Mouse (Mus musculus) liver, embryonic 13.5 days (tissue): ENCODE measurements around the gene Ctse. TPM values are rescaled to one million over a fixed set of nuclear protein-coding genes. Genes with fewer than 3 reads are reported as not detected.
"Not testable (repeated sequence)": the region's sequence is repeated elsewhere in the genome, so short reads cannot be mapped to it uniquely, and the experiment has no call there.

Experiments
- ATAC-seq: fragments of 200-750 bp; cut with Nextera tagmentation; 2 replicates; pipeline ENCODE4 v1.8.0; 2017; ENCODE audit warnings: low read depth, mild to moderate bottlenecking, moderate number of reproducible peaks, moderate library complexity
- DNase-seq: peaks from one replicate; pipeline ENCODE4 v3.0.0; 2022
- H3K27ac ChIP-seq: fragments of 300-500 bp; sonication (generic); 2 replicates; pipeline ENCODE4 v1.5.1; 2015; ENCODE audit warnings: moderate library complexity, mild to moderate bottlenecking, inconsistent platforms
- H3K27me3 ChIP-seq: fragments of 300-500 bp; sonication (generic); 2 replicates; pipeline ENCODE4 v1.6.1; 2015; ENCODE audit warnings: mild to moderate bottlenecking, inconsistent platforms
- H3K36me3 ChIP-seq: fragments of 300-500 bp; sonication (generic); 2 replicates; pipeline ENCODE4 v1.6.1; 2015; ENCODE audit warnings: mild to moderate bottlenecking, inconsistent platforms
- H3K4me1 ChIP-seq: fragments of 300-500 bp; sonication (generic); replicated peaks from 2 replicates; pipeline ENCODE4 v1.6.1; 2015; ENCODE audit warnings: inconsistent platforms
- H3K4me2 ChIP-seq: fragments of 300-500 bp; sonication (generic); 2 replicates; pipeline ENCODE4 v1.6.1; 2015; ENCODE audit warnings: inconsistent platforms, mild to moderate bottlenecking, moderate library complexity
- H3K4me3 ChIP-seq: fragments of 300-500 bp; sonication (generic); replicated peaks from 2 replicates; pipeline ENCODE4 v1.5.1; 2015; ENCODE audit warnings: mild to moderate bottlenecking, inconsistent platforms
- H3K9ac ChIP-seq: fragments of 300-500 bp; sonication (generic); 2 replicates; pipeline ENCODE4 v1.6.1; 2015; ENCODE audit warnings: mild to moderate bottlenecking, inconsistent platforms
- H3K9me3 ChIP-seq: fragments of 300-500 bp; sonication (generic); replicated peaks from 2 replicates; pipeline ENCODE4 v1.6.1; 2016; ENCODE audit warnings: inconsistent platforms
- WGBS: fragments of 180-500 bp; shearing (Covaris S2); methylation state at CpG from one replicate; pipeline ENCODE4 v1.1.7; 2015; ENCODE audit not compliant: insufficient replicate concordance; 5-methylcytosine and 5-hydroxymethylcytosine counted together
- polyA plus RNA-seq: library from polyadenylated mRNA; unstranded; fragments of >200 nt; fragmentation: Nextera tagmentation; extraction: Ambion mirVana; gene quantifications from 2 replicates; pipeline ENCODE4 v1.2.1, GENCODE M21; 2015

Gene Ctse
- polyA plus RNA-seq, 1 experiment from 2014 or later = 13.0 TPM

DNA sequence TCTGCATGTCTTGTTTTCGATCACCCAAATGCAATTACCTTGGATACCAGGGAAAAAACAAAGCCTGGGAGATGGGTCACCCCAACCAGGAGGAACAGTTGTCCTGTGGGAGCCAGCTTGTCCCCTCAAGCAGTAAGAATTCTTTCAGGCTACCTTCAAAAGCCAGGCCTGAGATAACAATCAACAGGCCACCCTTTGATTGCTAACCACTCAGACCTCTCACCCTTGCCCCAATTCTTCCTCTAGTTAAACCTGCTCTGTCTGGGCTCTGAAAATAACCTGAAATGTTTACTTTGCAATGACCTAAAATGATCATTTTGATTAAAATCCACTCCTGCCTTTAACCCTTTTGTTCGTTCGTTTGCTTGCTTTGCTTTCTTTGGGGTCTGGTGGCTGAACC, 14.5 kb upstream of the Ctse start:
- Histone ChIP-seq H3K36me3 (no peaks in the 10 kb centered on the region), H3K4me1 (peaks cover 8% of the 10 kb centered on the region; the same call in 1 of the 2 replicates), H3K4me2 (no peak overlapping the region), H3K4me3 (no peak overlapping the region), H3K9ac (no peak overlapping the region), H3K9me3 (no peaks in the 10 kb centered on the region), H3K27ac (no peak overlapping the region), H3K27me3 (no peaks in the 10 kb centered on the region)
- DNase-seq (no peak), ATAC-seq (no peak)
- WGBS = 70% methylated on average over 3 of the region's 3 CpGs

DNA sequence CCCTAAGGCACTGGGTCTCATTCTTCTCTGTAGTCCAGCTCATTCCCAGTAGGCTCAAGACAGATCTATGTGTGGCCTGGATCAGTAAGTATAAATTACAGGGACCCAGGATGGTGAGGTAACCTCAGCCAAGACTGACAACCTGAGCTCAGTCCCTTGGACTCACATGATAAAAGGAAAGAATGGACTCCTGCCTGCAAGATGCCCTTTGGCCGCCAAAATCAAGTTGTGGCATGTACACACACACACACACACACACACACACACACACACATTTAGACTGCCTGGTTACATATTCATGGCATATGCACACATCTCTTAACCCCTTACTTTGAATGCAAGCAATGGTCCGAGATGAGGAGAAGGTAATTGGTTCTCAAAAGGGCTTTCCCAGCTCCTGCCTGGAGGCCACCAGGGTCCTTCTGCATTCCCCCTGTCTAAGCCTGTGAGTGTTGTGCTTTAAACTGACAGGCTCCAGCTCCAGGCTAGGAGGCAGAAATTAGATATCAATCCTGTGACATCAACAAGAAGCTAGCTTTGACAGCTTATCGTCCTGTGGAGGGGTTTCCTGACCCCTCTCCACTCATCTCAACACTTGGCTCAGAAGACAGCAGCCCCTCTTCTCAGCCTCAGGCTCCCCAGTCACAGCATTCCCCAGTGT, 13.8 kb upstream of the Ctse start:
- Histone ChIP-seq H3K36me3 (no peaks in the 10 kb centered on the region), H3K4me1 (peaks cover 8% of the 10 kb centered on the region; the same call in 1 of the 2 replicates), H3K4me3 (no peak overlapping the region), H3K9ac (no peak overlapping the region), H3K4me2 (no peak overlapping the region), H3K27ac (no peak overlapping the region), H3K27me3 (no peaks in the 10 kb centered on the region), H3K9me3 (no peaks in the 10 kb centered on the region)
- no peak for ATAC-seq
- no peak for DNase-seq
- WGBS = 42% methylated on average over 3 of the region's 3 CpGs

DNA sequence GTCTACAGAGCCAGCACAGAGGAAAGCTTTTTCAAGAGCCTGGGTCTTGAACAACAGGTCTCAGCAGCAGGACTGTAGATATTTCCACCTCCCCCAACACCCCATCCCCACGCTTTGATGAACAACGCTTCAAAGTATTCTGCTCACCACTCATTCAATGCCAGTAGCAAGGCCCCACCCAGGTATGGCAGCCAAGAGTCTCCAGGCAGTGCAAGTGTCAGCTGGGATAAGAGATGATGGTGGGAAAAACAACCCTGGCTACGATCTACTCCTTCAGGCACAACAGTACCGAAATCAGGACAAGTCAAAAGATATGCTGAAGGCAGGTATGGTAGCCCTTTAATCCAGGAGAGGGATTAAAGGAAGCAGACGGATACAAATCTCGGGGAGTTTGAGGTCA, 11.9 kb upstream of the Ctse start:
- H3K27ac ChIP-seq = no peak overlapping the region
- no peak overlapping the region for H3K4me3 ChIP-seq
- H3K36me3 ChIP-seq = no peaks in the 10 kb centered on the region
- no peak overlapping the region for H3K9ac ChIP-seq
- peaks cover 8% of the 10 kb centered on the region; the same call in 1 of the 2 replicates for H3K4me1 ChIP-seq
- H3K9me3 ChIP-seq = no peaks in the 10 kb centered on the region
- 76% methylated on average over 6 of the region's 6 CpGs for WGBS
- no peak overlapping the region for H3K4me2 ChIP-seq
- H3K27me3 ChIP-seq = no peaks in the 10 kb centered on the region
- DNase-seq = no peak
- no peak for ATAC-seq

DNA sequence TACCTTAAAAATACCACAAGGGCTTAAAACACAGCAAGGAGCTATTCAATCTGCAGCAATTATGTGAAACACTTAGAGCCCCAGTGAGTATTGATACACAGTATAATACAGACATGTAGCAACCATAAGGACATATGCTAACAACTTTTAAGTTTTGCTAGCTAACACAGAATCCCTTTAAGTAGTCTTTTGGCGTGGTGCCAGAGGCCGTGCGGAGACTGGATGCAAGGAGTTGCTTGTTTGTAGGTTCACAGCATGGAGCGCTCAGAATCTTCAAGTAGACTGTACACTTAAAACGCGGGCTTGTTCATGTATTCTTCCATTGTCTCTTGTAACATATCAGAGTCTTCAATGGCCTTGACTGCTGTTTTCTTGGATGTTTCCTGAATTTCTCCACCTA, 5.9 kb upstream of the Ctse start:
- not testable (repeated sequence) for ATAC-seq, DNase-seq, H3K27ac ChIP-seq, H3K36me3 ChIP-seq, H3K4me2 ChIP-seq, H3K4me3 ChIP-seq, H3K9ac ChIP-seq, H3K4me1 ChIP-seq, H3K9me3 ChIP-seq, H3K27me3 ChIP-seq
- WGBS = 81% methylated on average over 6 of the region's 6 CpGs

DNA sequence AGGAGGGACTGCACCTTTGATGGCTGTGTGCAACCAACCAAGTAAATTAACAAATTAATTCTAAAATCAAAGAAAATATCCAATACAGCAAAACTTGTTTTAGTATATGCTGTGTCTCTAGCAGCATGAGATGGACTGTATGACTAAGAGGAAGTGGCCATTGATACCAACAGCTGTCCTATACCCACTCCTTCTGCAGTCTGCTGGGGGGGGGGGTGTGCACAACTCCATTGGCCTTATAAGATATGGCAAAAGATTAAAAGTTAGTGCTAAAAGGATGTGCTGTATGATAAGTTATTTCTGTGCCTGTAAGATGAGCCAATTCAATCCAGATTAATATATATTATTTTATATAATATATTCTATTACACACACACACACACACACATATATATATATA, 3.6 kb upstream of the Ctse start:
- H3K4me1 ChIP-seq = peaks cover 13% of the 10 kb centered on the region
- no peaks in the 10 kb centered on the region for H3K36me3 ChIP-seq
- H3K27ac ChIP-seq = no peak overlapping the region
- ATAC-seq (no peak), DNase-seq (no peak)
- no peak overlapping the region for H3K4me2 ChIP-seq
- no peaks in the 10 kb centered on the region for H3K27me3 ChIP-seq
- no peak overlapping the region for H3K9ac ChIP-seq
- H3K4me3 ChIP-seq = no peak overlapping the region
- H3K9me3 ChIP-seq = no peaks in the 10 kb centered on the region

DNA sequence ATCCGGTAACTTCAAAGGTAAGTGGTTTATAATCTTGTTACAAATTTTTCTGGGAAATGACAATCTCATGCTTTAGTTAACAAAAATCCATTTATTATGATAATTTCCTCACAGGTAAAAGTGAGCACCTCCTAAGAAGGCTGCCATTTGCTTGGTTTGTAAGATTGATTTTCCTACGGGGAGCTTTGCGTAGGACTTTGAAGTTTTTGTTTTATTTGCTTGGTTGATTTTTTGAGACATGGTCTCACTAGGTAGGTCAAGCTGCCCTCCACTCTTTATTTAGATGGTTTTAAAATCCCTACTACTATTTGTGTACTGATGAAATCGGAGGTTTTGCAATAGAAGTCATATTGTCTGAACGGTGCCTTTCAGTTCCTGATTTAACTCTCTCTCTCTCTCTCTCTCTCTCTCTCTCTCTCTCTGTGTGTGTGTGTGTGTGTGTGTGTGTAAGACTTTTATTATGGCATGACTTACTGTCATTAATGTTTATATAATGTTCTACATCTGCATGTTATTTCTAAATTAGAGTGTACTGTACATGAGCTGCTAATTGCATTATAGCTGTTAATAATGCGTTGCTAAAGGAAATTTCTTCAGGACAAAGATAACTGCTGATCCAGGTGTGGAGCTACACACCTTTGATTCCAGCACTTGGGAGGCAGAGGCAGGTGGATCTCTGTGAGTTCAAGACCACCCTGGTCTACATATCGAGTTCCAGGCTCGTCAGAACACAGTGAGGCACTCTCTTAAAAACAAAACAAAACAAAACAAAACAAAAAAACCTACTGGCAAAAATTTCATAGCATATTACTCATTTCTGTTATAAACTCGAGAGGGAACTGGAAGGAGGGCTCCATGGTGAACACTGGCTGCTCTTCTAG, 675 bp downstream of the Ctse start:
- Histone ChIP-seq H3K4me3 (peak overlapping the region; percentile 64), H3K27me3 (no peaks in the 10 kb centered on the region), H3K4me1 (peaks cover 19% of the 10 kb centered on the region), H3K36me3 (peaks cover 4% of the 10 kb centered on the region), H3K4me2 (peak overlapping the region; percentile 70), H3K27ac (peak overlapping the region; percentile 90), H3K9me3 (no peaks in the 10 kb centered on the region), H3K9ac (peak overlapping the region; percentile 77)
- DNase-seq = no peak
- peak; percentile 44 for ATAC-seq
- WGBS = 34% methylated on average over 9 of the region's 9 CpGs

DNA sequence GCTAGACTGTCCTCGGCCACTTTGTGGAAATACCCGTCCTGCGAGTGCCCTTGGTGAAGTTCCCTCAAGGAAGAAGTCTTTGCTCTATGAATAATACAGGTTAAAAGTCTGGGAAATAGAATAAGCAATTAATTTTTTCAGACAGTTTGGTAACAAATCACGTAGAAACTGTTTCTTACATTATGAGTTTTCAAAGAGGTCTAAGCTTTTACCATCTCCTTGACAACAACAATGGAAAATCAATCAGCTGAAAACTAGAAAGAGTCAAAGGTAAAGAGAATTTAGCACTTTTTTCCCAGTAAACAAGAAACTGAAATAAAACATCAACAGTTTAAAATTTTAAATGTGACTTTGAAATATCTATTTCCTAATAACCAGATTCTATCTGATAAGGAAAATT, 2.0 kb downstream of the Ctse start:
- Histone ChIP-seq H3K27me3 (no peaks in the 10 kb centered on the region), H3K27ac (no peak overlapping the region), H3K9me3 (no peaks in the 10 kb centered on the region), H3K36me3 (peaks cover 6% of the 10 kb centered on the region), H3K9ac (no peak overlapping the region), H3K4me3 (peak overlapping the region; percentile 38), H3K4me1 (peaks cover 16% of the 10 kb centered on the region), H3K4me2 (peak overlapping the region; percentile 56)
- ATAC-seq = no peak
- 88% methylated on average over 4 of the region's 4 CpGs for WGBS
- no peak for DNase-seq

DNA sequence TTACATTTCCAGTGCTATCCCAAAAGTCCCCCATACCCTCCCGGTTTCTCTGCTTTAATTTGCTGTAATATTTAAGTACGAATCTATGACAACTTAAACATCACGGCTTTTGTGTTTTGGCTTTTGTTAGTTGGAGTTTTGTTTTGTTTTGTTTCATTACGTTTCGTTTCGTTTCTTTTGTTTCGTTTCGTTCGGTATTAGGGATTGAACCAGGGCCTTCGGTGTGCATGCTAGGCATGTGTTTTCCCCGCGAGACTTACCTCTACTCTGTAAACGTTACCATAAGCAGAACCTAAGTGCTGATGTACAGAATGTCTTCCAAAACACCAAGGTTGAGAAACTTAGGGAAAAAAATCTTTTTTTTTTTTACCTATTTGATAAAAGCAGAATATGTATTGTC, 3.5 kb downstream of the Ctse start:
- Histone ChIP-seq H3K27ac (no peak overlapping the region), H3K4me2 (no peak overlapping the region), H3K4me1 (peaks cover 16% of the 10 kb centered on the region), H3K9ac (no peak overlapping the region), H3K4me3 (no peak overlapping the region), H3K27me3 (no peaks in the 10 kb centered on the region), H3K36me3 (peaks cover 11% of the 10 kb centered on the region), H3K9me3 (no peaks in the 10 kb centered on the region)
- ATAC-seq (no peak), DNase-seq (no peak)
- WGBS = 90% methylated on average over 13 of the region's 13 CpGs

DNA sequence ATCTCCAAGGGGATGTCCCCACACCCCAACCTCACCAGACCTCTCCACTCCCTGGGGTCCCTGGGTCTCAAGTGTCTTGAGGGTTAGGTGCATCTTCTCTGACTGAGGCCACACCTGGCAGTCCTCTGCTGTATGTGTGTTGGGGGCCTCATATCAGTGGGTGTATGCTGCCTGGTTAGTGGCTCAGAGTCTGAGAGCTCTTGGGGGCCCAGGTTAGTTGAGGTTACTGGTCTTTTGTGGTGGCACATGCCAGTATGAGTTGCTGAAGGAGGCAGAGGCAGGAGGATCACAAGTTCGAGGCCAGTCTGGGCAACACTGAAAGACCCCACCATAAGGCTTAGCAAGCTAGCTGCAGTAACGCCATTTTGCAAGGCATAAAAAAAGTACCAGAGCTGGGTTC, 4.1 kb downstream of the Ctse start:
- Histone ChIP-seq H3K4me2 (peak overlapping the region; percentile 25; the same call in 1 of the 2 replicates), H3K27me3 (no peaks in the 10 kb centered on the region), H3K36me3 (peaks cover 12% of the 10 kb centered on the region), H3K4me1 (peaks cover 13% of the 10 kb centered on the region), H3K27ac (no peak overlapping the region), H3K4me3 (0 out of 2 replicates have a peak overlapping the region, but pooled peaks have one; percentile 1), H3K9me3 (no peaks in the 10 kb centered on the region), H3K9ac (no peak overlapping the region)
- ATAC-seq (no peak), DNase-seq (peak; percentile 41)
- WGBS = 81% methylated on average over 2 of the region's 2 CpGs

DNA sequence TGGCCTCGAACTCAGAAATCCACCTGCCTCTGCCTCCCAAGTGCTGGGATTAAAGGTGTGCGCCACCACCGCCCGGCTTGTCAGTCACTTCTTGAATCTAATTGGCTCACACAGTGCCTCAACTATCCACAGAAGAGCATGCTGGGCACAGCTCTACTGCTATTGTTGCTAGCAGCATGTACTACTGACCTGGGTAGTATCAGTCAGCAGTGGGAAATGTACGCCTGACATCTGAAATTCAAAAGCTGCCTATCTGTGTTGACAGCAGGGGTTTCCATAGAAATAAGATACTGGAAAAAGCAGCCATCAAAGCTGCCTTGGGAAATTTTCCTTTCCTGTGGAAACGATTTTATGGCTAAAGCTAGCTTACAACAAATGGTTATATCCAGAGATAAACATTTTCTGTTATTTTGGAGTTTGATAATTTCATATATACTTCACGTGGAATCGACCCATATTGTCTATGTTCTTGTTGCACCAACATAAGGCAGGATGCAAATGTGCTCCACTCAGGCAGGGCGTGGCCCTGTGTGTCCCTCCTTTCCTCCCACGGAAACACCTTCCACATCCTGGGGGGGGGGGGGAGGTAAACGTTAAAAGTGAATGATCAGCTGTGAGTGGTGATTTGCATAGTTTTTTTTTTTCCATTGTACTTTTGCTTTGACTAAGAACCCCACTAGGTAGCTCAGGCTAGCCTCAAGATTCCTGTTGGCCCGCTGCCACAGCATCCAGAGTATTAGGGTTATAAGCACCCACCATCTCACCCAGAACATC, 14.8 kb downstream of the Ctse start:
- peaks cover 6% of the 10 kb centered on the region for H3K4me1 ChIP-seq
- DNase-seq = no peak
- H3K36me3 ChIP-seq = peaks cover 14% of the 10 kb centered on the region
- H3K4me3 ChIP-seq = no peak overlapping the region
- 70% methylated on average over 12 of the region's 12 CpGs for WGBS
- H3K9ac ChIP-seq = no peak overlapping the region
- H3K9me3 ChIP-seq = no peaks in the 10 kb centered on the region
- no peak overlapping the region for H3K4me2 ChIP-seq
- no peaks in the 10 kb centered on the region for H3K27me3 ChIP-seq
- H3K27ac ChIP-seq = no peak overlapping the region
- no peak for ATAC-seq

DNA sequence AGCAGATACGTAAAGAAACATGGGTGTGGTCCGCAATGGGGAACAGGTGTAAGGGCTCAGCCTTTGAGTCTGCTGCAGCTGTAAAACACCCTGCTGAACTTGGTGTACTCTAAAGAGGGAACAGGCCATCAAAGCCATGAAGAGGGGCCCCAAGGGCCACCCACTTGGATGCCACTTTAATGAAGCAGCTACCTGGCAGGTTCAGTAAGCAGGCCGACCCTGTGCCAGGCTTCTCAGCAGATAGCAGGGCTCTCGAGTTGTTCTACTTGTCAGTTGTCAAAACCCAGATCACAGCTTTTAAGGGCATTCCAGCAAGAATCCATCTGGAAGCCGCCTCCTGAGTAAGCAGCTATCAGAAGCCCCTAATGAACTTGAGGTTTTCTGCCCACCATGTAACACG, 17.5 kb downstream of the Ctse start:
- peaks cover 8% of the 10 kb centered on the region for H3K4me1 ChIP-seq
- ATAC-seq (no peak), DNase-seq (no peak)
- no peak overlapping the region for H3K4me3 ChIP-seq
- H3K27me3 ChIP-seq = no peaks in the 10 kb centered on the region
- WGBS = 71% methylated on average over 6 of the region's 6 CpGs
- H3K27ac ChIP-seq = no peak overlapping the region
- H3K9me3 ChIP-seq = no peaks in the 10 kb centered on the region
- no peak overlapping the region for H3K4me2 ChIP-seq
- H3K36me3 ChIP-seq = peaks cover 4% of the 10 kb centered on the region; the same call in 1 of the 2 replicates
- H3K9ac ChIP-seq = no peak overlapping the region
